Mouse (Mus musculus) limb, embryonic 13.5 days (tissue): ENCODE measurements at regions not wholly inside any gene's neighbourhood (a gene's known extent, or its start where the extent isn't known, plus 50 kb on each side); places are given as distances from the start of the nearest gene placed in this dataset.

Experiments used
- ATAC-seq: fragments of 200-750 bp; cut with Nextera tagmentation; 2 replicates; pipeline ENCODE4 v1.8.0; 2017; ENCODE audit warnings: low read depth, moderate number of reproducible peaks, moderate TSS enrichment; ENCODE audit not compliant: low FRiP score
- H3K27ac ChIP-seq: fragments of 300-500 bp; sonication (generic); 2 replicates; pipeline ENCODE4 v1.5.1; 2015; ENCODE audit warnings: inconsistent platforms, mild to moderate bottlenecking, moderate library complexity
- H3K27me3 ChIP-seq: fragments of 300-500 bp; sonication (generic); 2 replicates; pipeline ENCODE4 v1.6.1; 2015; ENCODE audit warnings: mild to moderate bottlenecking, inconsistent platforms
- H3K36me3 ChIP-seq: fragments of 300-500 bp; sonication (generic); 2 replicates; pipeline ENCODE4 v1.6.1; 2015; ENCODE audit warnings: inconsistent platforms, mild to moderate bottlenecking, moderate library complexity
- H3K4me1 ChIP-seq: fragments of 300-500 bp; sonication (generic); 2 replicates; pipeline ENCODE4 v1.6.1; 2015; ENCODE audit warnings: inconsistent platforms
- H3K4me2 ChIP-seq: fragments of 300-500 bp; sonication (generic); replicated peaks from 2 replicates; pipeline ENCODE4 v1.6.1; 2015; ENCODE audit warnings: inconsistent platforms, mild to moderate bottlenecking, moderate library complexity
- H3K4me3 ChIP-seq: fragments of 300-500 bp; sonication (generic); 2 replicates; pipeline ENCODE4 v1.5.1; 2015; ENCODE audit warnings: moderate library complexity, mild to moderate bottlenecking, inconsistent platforms
- H3K9ac ChIP-seq: fragments of 300-500 bp; sonication (generic); 2 replicates; pipeline ENCODE4 v1.6.1; 2015; ENCODE audit warnings: mild to moderate bottlenecking, inconsistent platforms
- H3K9me3 ChIP-seq: fragments of 300-500 bp; sonication (generic); 2 replicates; pipeline ENCODE4 v1.6.1; 2016; ENCODE audit warnings: inconsistent platforms
- WGBS: fragments of 180-500 bp; shearing (Covaris S2); methylation state at CpG from one replicate; pipeline ENCODE4 v1.1.7; 2015; 5-methylcytosine and 5-hydroxymethylcytosine counted together

DNA sequence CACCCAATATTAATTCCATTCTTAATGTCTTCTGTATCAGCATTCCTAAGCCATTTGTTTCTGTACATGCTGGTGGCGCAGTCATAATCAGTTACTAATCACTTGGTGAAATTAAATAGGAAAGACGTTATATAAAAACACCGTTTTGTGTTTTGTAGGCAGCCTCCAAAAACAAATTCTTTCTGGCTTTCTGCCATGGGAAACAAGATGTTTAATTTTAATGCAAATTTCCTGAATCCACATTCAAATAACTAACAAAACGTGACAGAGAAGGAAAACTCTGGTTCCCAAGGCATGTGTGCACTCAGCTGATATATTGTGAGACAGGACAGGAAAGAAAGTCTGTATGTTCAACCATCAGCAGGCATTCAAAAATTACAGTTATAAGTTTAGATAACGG, 97.6 kb downstream of the Lyplal1 start:
- ATAC-seq = no peak
- Histone ChIP-seq H3K36me3 (no peaks in the 10 kb centered on the region), H3K4me1 (peaks cover 9% of the 10 kb centered on the region; the same call in 1 of the 2 replicates), H3K4me2 (no peak overlapping the region), H3K4me3 (no peak overlapping the region), H3K27ac (no peak overlapping the region), H3K9me3 (peaks cover 8% of the 10 kb centered on the region), H3K9ac (no peak overlapping the region), H3K27me3 (no peaks in the 10 kb centered on the region)
- WGBS = 81% methylated on average over 5 of the region's 5 CpGs

DNA sequence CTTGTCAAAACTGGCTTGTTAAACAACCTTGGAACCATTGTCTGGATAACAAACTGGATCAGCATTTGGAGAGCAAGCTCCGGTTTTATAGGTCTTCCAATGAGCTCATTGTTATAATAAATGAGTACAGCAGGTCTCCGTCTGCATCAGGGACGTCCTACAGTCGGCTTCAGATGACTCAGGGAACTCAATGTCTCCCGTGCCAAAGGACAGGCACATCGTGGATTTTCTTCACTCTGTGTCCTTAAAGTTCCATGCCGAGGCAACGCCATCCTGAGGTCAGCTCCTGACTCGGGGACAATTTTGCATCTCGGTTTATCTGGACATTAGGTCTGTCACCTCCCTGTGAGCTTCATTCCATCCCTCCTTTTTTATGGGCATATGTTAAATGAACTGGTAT, 85.2 kb downstream of the Lyplal1 start:
- Histone ChIP-seq H3K9me3 (no peaks in the 10 kb centered on the region), H3K4me1 (peaks cover 3% of the 10 kb centered on the region; the same call in 1 of the 2 replicates), H3K27me3 (no peaks in the 10 kb centered on the region), H3K9ac (no peak overlapping the region), H3K4me3 (no peak overlapping the region), H3K4me2 (no peak overlapping the region), H3K27ac (no peak overlapping the region), H3K36me3 (no peaks in the 10 kb centered on the region)
- WGBS = 62% methylated on average over 10 of the region's 10 CpGs
- ATAC-seq = no peak

DNA sequence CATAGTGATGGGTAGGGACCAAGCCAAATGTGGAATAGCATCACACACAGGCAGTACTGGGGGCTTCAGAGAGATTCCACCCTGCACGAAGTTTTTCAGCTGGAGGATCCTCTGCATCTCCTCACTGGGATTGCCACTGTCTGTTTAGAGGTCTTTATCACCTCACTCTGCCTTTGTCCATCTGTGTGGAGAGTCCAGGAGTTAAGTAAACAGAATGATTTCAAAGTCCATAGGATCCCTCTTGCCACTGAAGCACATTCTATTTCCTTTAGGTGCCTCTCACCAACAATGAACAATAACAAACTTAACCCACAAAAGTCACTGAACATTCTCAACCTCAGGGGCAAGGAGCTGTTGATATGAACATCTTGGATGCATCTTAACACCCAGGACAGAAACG, 82.7 kb downstream of the Lyplal1 start:
- no peak for ATAC-seq

More for the DNA sequence above, 82.7 kb downstream of the Lyplal1 start:
- H3K4me1 ChIP-seq = peaks cover 3% of the 10 kb centered on the region; the same call in 1 of the 2 replicates
- WGBS = 59% methylated on average over 2 of the region's 2 CpGs
- no peaks in the 10 kb centered on the region for H3K27me3 ChIP-seq
- no peaks in the 10 kb centered on the region for H3K9me3 ChIP-seq
- no peak overlapping the region for H3K27ac ChIP-seq
- H3K9ac ChIP-seq = no peak overlapping the region
- H3K4me3 ChIP-seq = no peak overlapping the region
- H3K4me2 ChIP-seq = no peak overlapping the region
- H3K36me3 ChIP-seq = no peaks in the 10 kb centered on the region
